Mouse (Mus musculus) CH12.LX (cell line): ENCODE results near the gene Pdcd1lg2.

ENCODE experiments used
- MAFK ChIP-seq: IDR thresholded peaks from 2 replicates; pipeline ENCODE4 v1.6.1; 2011; ENCODE audit warnings: low read length, improper control_type of control experiment; ENCODE audit not compliant: insufficient replicate concordance
- POLR2A ChIP-seq: IDR thresholded peaks from 2 replicates; pipeline ENCODE4 v1.6.1; 2011; ENCODE audit warnings: low read depth, mild to moderate bottlenecking, improper control_type of control experiment, low read length
- ZMIZ1 ChIP-seq: IDR thresholded peaks from 2 replicates; pipeline ENCODE4 v1.6.1; 2012; ENCODE audit warnings: low read depth, mild to moderate bottlenecking, inconsistent platforms, low read length, improper control_type of control experiment

- TF ChIP-seq POLR2A (no peak), ZMIZ1 (no peak), MAFK (no peak)
These were observed 37.7 kb downstream of the Pdcd1lg2 start for GRCm38 (mm10) chr19:29448373-29448772.
